Mouse (Mus musculus) heart, postnatal 25 days (tissue): ENCODE results near the gene Faim. TPM values are rescaled to one million over a fixed set of nuclear protein-coding genes. Genes with fewer than 3 reads are reported as not detected.

Source experiments
- DNase-seq: peaks from one replicate; pipeline ENCODE4 v3.0.0; 2022; ENCODE audit warnings: low spot score
- intact Hi-C: fragments of 180-260 bp; cut with DNase I; formaldehyde crosslinking; loops from one replicate; pipeline ENCODE4 v1.15.1; 2025
- total RNA-seq, 2 experiments: library from RNA; stranded (reverse); gene quantifications; 2 replicates each; pipeline ENCODE4 v1.2.3; 2021

Faim gene
- total RNA-seq, 2 experiments from 2014 or later = 5.5 to 6.8 TPM

DNA sequence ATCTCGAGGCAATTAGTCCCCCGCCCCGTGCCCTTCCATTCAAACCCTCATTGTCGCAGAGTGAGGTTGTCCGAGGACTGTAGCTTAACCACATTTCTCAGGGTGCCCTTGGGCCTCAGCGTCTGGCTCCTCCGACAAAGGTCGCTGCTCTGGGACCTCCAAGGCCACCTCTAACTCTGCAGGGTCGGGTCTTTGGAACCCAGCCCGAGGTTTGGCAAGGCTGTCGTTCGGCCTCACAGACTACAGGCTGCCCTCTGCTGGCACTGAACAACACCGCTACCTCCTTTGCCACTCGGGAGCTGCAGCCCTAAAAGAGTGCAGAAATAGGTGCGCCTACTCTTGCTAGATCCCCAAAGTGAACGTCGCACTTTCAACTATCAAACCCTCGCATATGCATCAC is 21.1 kb upstream of the Faim start:
- intact Hi-C loops = no loop called here
- no peak for DNase-seq

- DNase-seq = no peak
Observed at GRCm38 (mm10) chr9:98973101-98973521, 13.1 kb upstream of the Faim start.

GRCm38 (mm10) chr9:98973561-98973960 is 12.6 kb upstream of the Faim start:
- intact Hi-C loops = no loop called here

More at GRCm38 (mm10) chr9:98973101-98973521, 13.1 kb upstream of the Faim start:
- intact Hi-C loops = no loop called here

DNA sequence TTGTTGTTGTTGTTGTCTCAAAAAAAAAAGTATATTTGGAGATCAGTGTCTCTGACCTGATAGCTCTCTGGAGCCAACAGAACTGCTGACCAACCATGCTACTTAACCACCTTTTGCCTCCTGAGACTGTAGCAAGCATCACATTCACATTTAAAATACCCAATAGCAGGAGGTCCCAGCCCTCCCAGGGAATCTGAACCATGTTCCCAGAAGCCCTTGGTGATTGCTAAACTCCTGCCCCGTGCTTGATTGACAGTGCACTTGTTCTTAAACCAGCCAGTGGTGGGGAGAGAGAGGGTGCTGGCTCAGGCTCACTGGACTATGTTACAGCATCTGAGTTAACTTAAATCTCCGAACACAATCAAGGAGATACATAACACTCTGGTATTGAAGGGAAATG is 11.3 kb upstream of the Faim start:
- DNase-seq = no peak
- intact Hi-C loops = loop anchor here (2.0 kb wide), 1 partner anchor 16 kb away; no protein-coding TSS in a partner anchor

More at GRCm38 (mm10) chr9:98973561-98973960, 12.6 kb upstream of the Faim start:
- no peak for DNase-seq

GRCm38 (mm10) chr9:98976081-98976480 is 10.1 kb upstream of the Faim start:
- intact Hi-C loops = no loop called here
- DNase-seq = no peak

DNA sequence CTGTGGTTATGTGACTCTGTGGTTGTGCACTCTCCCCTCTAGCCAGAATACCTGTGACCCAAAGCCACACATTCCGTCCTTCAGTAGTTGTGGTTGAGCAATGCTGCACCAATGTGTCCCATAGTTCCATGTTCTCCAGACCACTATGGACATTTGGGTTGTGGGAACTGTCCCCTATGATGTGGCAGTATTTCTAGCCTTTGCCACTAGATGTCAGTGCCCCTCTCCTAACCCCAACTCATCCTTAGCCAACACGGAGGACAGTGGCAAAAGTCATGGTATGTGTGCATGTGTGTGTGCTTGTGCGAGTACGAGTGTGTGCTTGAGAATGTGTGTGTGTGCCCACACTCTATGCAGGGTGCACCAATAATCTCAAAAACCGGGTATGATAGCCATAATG is 9.7 kb upstream of the Faim start:
- intact Hi-C loops = no loop called here
- no peak for DNase-seq

- intact Hi-C loops = loop anchor here (10.0 kb wide), 1 partner anchor 395 kb away; no protein-coding TSS in a partner anchor
- DNase-seq = peak; percentile 53
Observed at GRCm38 (mm10) chr9:98979431-98980416, 6.4 kb upstream of the Faim start.

DNA sequence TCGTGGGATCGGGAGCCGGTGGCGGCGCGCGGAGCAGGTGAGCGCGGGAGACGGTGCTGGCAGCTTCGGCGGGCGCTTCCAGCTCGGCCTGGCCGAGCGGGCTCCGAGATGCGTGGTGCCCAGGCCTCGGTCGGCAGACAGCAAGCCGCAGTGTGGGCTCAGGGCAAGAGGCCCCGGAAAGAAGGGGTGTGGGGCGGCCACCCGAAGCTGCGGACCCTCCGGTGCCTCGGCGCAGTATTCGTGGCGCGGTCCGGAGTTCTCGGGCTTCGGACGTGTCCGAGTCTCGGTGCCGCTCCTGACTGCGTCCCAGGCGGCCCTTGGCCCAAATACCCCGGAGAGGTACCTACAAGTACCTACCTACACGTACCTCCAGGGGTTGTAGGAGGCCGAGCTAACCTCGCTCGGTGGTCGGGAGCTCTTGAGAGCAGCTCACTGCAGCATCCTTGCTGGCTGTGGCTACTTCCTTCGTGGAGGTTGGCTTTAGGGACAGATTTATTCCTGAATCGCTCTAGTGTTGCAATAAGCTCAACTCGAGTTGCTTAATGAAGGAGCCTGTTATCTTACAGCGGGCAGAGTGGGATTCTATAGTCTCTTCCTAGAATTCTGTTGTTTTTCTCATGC is 413 bp downstream of the Faim start:
- intact Hi-C loops = loop anchor here (5.0 to 10.0 kb wide), 4 partner anchors 61 to 388 kb away; partner anchors contain the start of gene Cep70
- DNase-seq = no peak

DNA sequence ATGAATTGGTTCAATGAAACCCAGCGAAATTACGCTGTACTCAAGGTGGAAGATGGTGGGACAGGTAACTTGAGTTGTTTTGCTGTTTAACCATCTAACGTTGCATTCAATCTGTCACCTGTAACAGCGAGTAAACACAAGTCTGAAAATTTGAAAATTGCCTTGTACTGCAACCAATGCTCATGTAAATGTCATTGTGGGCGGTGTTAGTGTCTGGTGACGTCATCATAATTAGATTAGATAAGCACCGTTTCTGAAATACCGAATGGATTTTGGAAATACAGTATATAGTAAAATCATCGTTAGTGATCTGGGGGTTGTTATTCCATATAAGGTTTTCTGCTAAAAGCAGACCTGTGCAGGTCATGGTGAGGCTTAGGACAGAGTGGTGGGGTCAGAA is 958 bp downstream of the Faim start:
- no peak for DNase-seq
- intact Hi-C loops = loop anchor here (5.0 to 10.0 kb wide), 4 partner anchors 60 to 388 kb away; partner anchors contain the start of gene Cep70

GRCm38 (mm10) chr9:98994103-98994502 is 7.9 kb downstream of the Faim start:
- intact Hi-C loops = no loop called here
- no peak for DNase-seq

DNA sequence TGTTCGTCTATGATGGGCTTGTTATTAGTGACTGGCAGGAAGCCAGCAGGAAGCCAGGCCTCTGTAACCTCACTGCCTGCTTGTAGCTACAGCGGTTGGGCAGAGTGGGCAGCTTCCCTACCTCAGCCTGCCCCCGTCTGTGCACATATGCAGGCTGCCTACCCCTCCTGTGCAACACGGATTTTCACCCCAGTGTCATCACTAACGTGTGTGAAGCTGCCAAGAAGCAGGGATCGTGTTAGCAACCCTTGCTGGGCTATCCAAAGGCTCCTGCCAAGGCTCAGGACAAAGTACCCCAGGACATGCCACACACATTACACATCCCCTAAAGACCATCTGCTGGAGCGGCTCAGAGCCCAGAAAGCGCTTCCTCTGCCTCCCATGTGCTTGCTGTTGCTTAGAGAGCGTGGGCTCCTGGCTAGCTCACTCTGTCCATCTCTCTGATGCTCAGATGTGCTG is 13.7 kb downstream of the Faim start:
- no peak for DNase-seq
- intact Hi-C loops = no loop called here

DNA sequence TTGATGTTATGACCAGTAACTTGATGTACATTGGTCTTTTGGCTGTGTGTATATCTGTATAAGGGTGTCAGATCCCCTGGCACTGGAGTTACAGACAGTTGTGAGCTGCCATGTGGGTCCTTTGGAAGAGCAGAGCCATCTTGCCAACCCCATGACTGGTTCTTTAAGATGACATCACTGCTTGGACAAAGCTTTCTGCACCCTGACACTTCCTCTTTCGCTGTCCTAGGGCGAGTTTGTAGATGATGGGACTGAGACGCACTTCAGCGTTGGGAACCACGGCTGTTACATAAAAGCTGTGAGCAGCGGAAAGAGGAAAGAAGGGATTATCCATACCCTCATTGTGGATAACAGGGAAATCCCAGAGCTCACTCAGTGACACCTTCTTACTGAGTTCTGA is 15.2 kb downstream of the Faim start:
- DNase-seq = no peak
- intact Hi-C loops = no loop called here

GRCm38 (mm10) chr9:99009069-99009897 is 23.1 kb downstream of the Faim start:
- intact Hi-C loops = no loop called here
- no peak for DNase-seq

DNA sequence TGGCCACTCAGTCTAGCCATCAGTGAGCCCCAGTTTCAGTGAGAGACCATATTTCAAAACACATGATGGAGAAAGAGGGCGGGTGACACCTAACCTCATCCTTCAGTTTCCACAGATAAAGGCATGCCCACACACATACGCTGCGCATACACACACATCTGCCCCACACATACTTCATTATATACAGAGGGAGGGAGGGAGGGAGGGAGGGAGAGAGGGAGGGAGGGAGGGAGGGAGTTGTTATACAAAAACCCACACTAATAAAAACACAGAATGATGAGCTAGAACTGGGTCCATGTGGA is 23.7 kb downstream of the Faim start:
- intact Hi-C loops = no loop called here
- DNase-seq = no peak

DNA sequence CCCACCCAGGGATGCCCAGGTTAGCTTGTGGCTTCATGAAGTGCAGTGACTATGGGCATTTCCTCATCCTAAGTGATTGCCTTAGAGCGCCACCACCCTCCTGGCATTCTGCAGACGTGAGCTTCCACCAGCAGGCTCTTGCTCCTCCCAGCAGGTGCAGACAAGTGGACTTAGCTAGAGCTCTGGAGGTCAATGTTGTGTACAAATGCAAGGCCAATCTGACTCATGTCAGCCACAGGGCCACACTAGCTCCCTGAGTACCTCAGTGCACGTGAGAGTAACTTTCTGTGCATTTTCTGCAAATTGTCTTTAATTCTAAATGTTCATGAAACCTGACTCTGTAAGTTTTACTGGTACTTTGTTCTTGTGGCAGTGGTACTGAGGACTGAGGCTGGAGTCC is 30.1 kb downstream of the Faim start:
- intact Hi-C loops = no loop called here
- no peak for DNase-seq

DNA sequence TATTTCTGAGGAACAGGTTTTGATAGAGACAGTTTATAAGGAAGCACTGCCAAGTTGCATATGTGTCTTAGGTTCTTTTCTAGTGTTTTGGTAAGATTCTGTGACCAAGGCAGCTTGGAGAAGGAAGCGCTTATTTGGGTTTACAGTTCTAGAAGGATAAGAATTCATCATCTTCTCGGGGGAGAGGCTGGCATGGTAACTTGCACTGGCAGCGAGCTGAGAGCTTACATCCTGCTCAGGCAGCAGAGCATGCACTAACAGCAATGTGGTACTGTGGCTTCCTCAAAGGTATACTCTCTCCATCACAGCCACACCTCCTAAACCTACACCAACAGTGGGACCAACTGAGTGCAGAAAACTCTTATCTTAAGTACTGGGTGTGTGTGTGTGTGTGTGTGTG is 30.6 kb downstream of the Faim start:
- intact Hi-C loops = no loop called here
- DNase-seq = no peak

DNA sequence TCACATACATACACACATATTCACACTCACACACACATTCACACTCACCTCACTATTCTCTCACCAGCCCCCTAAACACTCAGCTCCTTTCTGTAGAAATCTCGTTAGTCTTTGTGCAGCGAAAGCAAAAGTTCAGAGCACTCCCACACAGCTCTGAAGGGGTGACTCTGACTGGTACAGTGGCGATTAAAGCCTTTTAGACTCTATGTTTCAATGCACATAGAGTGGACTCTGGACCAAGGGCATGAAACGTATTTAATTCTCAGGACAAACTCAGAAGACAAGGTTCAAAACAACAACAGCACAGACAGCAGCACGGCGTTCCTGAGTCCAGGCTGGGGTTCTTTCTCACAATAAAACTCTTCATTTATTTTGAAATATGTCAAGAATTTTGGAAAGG is 31.5 kb downstream of the Faim start:
- intact Hi-C loops = no loop called here
- no peak for DNase-seq

DNA sequence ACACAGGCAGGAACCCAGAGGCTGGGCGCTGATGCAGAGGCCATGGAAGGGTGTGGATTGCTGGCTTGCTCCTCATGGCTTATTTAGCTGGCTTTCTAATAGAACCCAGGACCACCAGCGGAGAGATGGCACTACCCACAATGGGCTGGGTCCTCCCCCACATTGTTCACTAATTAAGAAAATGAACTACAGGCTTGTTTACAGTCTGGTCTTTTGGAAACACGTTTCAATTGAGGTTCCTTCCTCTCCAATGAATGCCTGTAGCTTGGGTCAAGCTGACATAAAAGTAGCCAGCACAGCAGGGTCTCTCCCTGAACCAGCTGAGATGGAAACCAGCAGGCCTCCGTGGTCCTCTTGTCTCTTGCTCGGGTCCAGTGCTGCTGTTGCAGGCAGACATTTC is 35.0 kb downstream of the Faim start:
- intact Hi-C loops = no loop called here
- DNase-seq = no peak

DNA sequence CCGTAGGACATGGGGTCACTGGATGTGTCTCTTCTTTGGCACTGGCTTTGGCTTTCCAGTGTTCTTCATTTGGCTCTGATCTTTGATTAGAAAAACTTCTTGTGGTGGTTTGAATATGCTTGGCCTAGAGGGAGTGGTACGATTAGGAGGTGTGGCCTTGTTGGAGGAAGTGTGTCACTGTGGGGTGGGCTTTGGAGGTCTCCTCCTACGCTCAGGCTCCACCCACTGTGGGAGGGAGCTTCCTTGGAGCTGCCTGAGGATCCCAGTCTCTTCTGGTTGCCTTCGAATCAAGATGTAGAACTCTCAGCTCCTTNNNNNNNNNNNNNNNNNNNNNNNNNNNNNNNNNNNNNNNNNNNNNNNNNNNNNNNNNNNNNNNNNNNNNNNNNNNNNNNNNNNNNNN is 35.6 kb downstream of the Faim start:
- intact Hi-C loops = no loop called here
- no peak for DNase-seq

GRCm38 (mm10) chr9:99032031-99032430 is 45.9 kb downstream of the Faim start:
- intact Hi-C loops = no loop called here
- DNase-seq = no peak
